Mouse (Mus musculus) hindbrain, postnatal 0 days (tissue): Measurements from ENCODE around the gene Shroom3. TPM values are rescaled to one million over a fixed set of nuclear protein-coding genes. Genes with fewer than 3 reads are reported as not detected.

Source experiments
- ATAC-seq: fragments of 200-750 bp; cut with Nextera tagmentation; 2 replicates; pipeline ENCODE4 v1.8.0; 2017; ENCODE audit warnings: mild to moderate bottlenecking, moderate TSS enrichment, moderate library complexity
- DNase-seq: peaks from one replicate; pipeline ENCODE4 v3.0.0-alpha.2; 2015; ENCODE audit warnings: low spot score
- H3K27ac ChIP-seq: fragments of 300-500 bp; sonication (generic); 2 replicates; pipeline ENCODE4 v1.5.1; 2014; ENCODE audit warnings: mild to moderate bottlenecking
- H3K27me3 ChIP-seq: fragments of 300-500 bp; sonication (generic); 2 replicates; pipeline ENCODE4 v1.6.1; 2014; ENCODE audit warnings: low read length, mixed read lengths; ENCODE audit not compliant: insufficient read depth
- H3K36me3 ChIP-seq: fragments of 300-500 bp; sonication (generic); 2 replicates; pipeline ENCODE4 v1.6.1; 2014; ENCODE audit warnings: low read length, mixed read lengths; ENCODE audit not compliant: insufficient read depth
- H3K4me1 ChIP-seq: fragments of 300-500 bp; sonication (generic); 2 replicates; pipeline ENCODE4 v1.6.1; 2014; ENCODE audit warnings: antibody characterized with exemption, low read length, mixed read lengths; ENCODE audit not compliant: insufficient read depth
- H3K4me2 ChIP-seq: fragments of 300-500 bp; sonication (generic); 2 replicates; pipeline ENCODE4 v1.6.1; 2014; ENCODE audit warnings: low read depth, mild to moderate bottlenecking, low read length, moderate library complexity, mixed read lengths
- H3K4me3 ChIP-seq: fragments of 300-500 bp; sonication (generic); 2 replicates; pipeline ENCODE4 v1.5.1; 2014; ENCODE audit warnings: low read length
- H3K9ac ChIP-seq: fragments of 300-500 bp; sonication (generic); replicated peaks from 2 replicates; pipeline ENCODE4 v1.6.1; 2014; ENCODE audit warnings: mild to moderate bottlenecking, low read length, moderate library complexity, mixed read lengths
- H3K9me3 ChIP-seq: fragments of 300-500 bp; sonication (generic); 2 replicates; pipeline ENCODE4 v1.6.1; 2016; ENCODE audit warnings: low read length, mixed read lengths
- CTCF ChIP-seq: IDR thresholded peaks from 2 replicates; pipeline ENCODE4 v1.5.1; 2016; ENCODE audit warnings: antibody characterized with exemption, control low read depth, low read depth
- WGBS: fragments of 180-500 bp; shearing (Covaris S2); extraction: QIAGEN DNeasy Blood & Tissue Kit; methylation state at CpG from one replicate; pipeline ENCODE4 v1.1.7; 2014; 5-methylcytosine and 5-hydroxymethylcytosine counted together
- polyA plus RNA-seq: library from polyadenylated mRNA; unstranded; fragments of >200 nt; fragmentation: Nextera tagmentation; extraction: Ambion mirVana; gene quantifications from 2 replicates; pipeline ENCODE4 v1.2.1, GENCODE M21; 2015
- total RNA-seq: library from RNA; depleted of rRNA; stranded (reverse); fragments of >200 nt; gene quantifications from 2 replicates; pipeline ENCODE4 v1.2.3, GENCODE M21; 2014

Gene Shroom3
- total and polyA plus RNA-seq, 2 experiments from 2014 or later: 1.1 to 9.7 TPM

GRCm38 (mm10) chr5:92824304-92825009, 141.2 kb downstream of the Shroom3 start:
- WGBS: 80% methylated on average over 10 of the region's 10 CpGs
- Histone ChIP-seq H3K36me3 (no peaks in the 10 kb centered on the region), H3K27me3 (no peaks in the 10 kb centered on the region), H3K4me1 (no peaks in the 10 kb centered on the region), H3K4me2 (no peak overlapping the region), H3K9ac (no peak overlapping the region), H3K9me3 (no peaks in the 10 kb centered on the region), H3K27ac (no peak overlapping the region), H3K4me3 (no peak overlapping the region)
- ATAC-seq: no peak
- TF ChIP-seq CTCF: no peak
- no peak for DNase-seq

GRCm38 (mm10) chr5:92830391-92830790, 147.2 kb downstream of the Shroom3 start:
- H3K4me2 ChIP-seq: no peak overlapping the region
- H3K27me3 ChIP-seq: no peaks in the 10 kb centered on the region
- ATAC-seq: no peak
- 72% methylated on average over 1 of the region's 1 CpGs for WGBS
- no peak overlapping the region for H3K4me3 ChIP-seq
- DNase-seq: no peak
- H3K27ac ChIP-seq: no peak overlapping the region
- H3K9ac ChIP-seq: no peak overlapping the region
- H3K9me3 ChIP-seq: no peaks in the 10 kb centered on the region
- H3K4me1 ChIP-seq: no peaks in the 10 kb centered on the region
- H3K36me3 ChIP-seq: no peaks in the 10 kb centered on the region
- no peak for TF ChIP-seq CTCF

DNA sequence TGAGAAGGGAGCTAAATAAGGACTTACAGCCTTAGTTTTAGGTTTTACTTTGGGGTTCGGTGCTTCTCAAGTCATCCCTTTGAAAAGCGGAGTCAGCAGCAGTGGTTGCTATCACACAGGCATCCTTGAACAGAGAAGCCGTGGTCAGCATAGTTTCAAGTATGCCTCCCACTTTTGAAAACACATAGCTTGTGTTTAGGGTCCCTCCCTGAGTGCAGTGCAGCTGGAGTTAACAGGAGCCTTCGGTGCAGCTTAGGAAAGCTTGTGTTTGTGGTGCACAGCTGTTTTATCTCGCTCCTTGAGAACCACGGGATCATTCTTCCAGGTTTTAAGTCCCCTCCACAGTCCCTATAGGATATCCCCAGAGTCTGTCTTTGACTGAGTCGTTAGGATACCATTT, 151.3 kb downstream of the Shroom3 start:
- WGBS: 77% methylated on average over 7 of the region's 7 CpGs
- Histone ChIP-seq H3K27ac (no peak overlapping the region), H3K4me2 (no peak overlapping the region)

DNA sequence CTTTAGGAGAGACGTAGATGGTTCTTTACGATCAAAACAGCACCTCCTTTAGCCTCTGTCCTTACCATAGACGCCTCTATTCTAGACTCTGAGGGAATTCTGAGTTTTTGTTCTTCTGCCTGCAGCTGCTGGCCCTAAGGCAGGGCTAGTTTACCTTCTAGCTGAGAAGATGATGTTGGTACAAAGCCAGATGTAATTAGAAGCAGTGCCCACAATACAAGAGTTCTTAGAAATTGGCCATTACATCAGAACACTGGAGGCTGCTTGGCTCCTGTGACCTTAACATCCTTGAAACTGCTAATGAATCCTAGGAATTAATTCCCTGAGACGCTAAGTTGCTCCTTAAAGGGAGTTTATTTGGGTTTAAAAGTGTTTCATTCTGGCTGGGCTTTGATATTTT, 154.1 kb downstream of the Shroom3 start:
- Histone ChIP-seq H3K36me3 (no peaks in the 10 kb centered on the region), H3K9me3 (no peaks in the 10 kb centered on the region), H3K9ac (no peak overlapping the region), H3K27ac (no peak overlapping the region), H3K4me2 (no peak overlapping the region), H3K4me1 (no peaks in the 10 kb centered on the region), H3K4me3 (no peak overlapping the region), H3K27me3 (no peaks in the 10 kb centered on the region)
- 60% methylated on average over 4 of the region's 4 CpGs for WGBS
- TF ChIP-seq CTCF: no peak
- DNase-seq (no peak), ATAC-seq (no peak)

More for the DNA sequence above, 151.3 kb downstream of the Shroom3 start:
- H3K4me1 ChIP-seq: no peaks in the 10 kb centered on the region
- H3K36me3 ChIP-seq: no peaks in the 10 kb centered on the region
- no peak overlapping the region for H3K9ac ChIP-seq
- no peak overlapping the region for H3K4me3 ChIP-seq
- no peak for ATAC-seq
- H3K9me3 ChIP-seq: no peaks in the 10 kb centered on the region
- H3K27me3 ChIP-seq: no peaks in the 10 kb centered on the region
- no peak for TF ChIP-seq CTCF
- DNase-seq: no peak

GRCm38 (mm10) chr5:92838351-92838784, 155.1 kb downstream of the Shroom3 start:
- WGBS: 65% methylated on average over 9 of the region's 9 CpGs
- no peak for TF ChIP-seq CTCF
- H3K27me3 ChIP-seq: no peaks in the 10 kb centered on the region
- no peak overlapping the region for H3K9ac ChIP-seq
- DNase-seq (no peak), ATAC-seq (peak; percentile 41; the same call in 1 of the 2 replicates)
- no peaks in the 10 kb centered on the region for H3K9me3 ChIP-seq
- H3K4me3 ChIP-seq: no peak overlapping the region
- no peaks in the 10 kb centered on the region for H3K36me3 ChIP-seq
- no peak overlapping the region for H3K4me2 ChIP-seq
- no peak overlapping the region for H3K27ac ChIP-seq
- no peaks in the 10 kb centered on the region for H3K4me1 ChIP-seq

GRCm38 (mm10) chr5:92839314-92839713, 156.1 kb downstream of the Shroom3 start:
- ATAC-seq: no peak
- TF ChIP-seq CTCF: no peak

GRCm38 (mm10) chr5:92841474-92841873, 158.2 kb downstream of the Shroom3 start:
- DNase-seq (peak; percentile 44), ATAC-seq (peak; percentile 36; the same call in 1 of the 2 replicates)
- TF ChIP-seq CTCF: no peak
- 36% methylated on average over 5 of the region's 5 CpGs for WGBS
- Histone ChIP-seq H3K4me1 (0 out of 2 replicates have a peak, but pooled peaks cover 3% of the 10 kb centered on the region), H3K36me3 (no peaks in the 10 kb centered on the region), H3K27ac (no peak overlapping the region), H3K9me3 (no peaks in the 10 kb centered on the region), H3K9ac (no peak overlapping the region), H3K27me3 (no peaks in the 10 kb centered on the region), H3K4me3 (no peak overlapping the region), H3K4me2 (no peak overlapping the region)

More at GRCm38 (mm10) chr5:92839314-92839713, 156.1 kb downstream of the Shroom3 start:
- Histone ChIP-seq H3K4me2 (no peak overlapping the region), H3K4me3 (no peak overlapping the region), H3K4me1 (0 out of 2 replicates have a peak, but pooled peaks cover 3% of the 10 kb centered on the region), H3K9me3 (no peaks in the 10 kb centered on the region), H3K27me3 (no peaks in the 10 kb centered on the region), H3K27ac (no peak overlapping the region), H3K9ac (no peak overlapping the region), H3K36me3 (no peaks in the 10 kb centered on the region)
- WGBS: 59% methylated on average over 4 of the region's 4 CpGs
- DNase-seq: no peak
